Mouse (Mus musculus) layer of hippocampus, adult 9-11 months (tissue): ENCODE results near the gene Dapk3.
"Not testable (repeated sequence)": the region's sequence is repeated elsewhere in the genome, so short reads cannot be mapped to it uniquely, and the experiment has no call there.

Experiments used
- DNase-seq: peaks from one replicate; pipeline ENCODE4 v3.0.0; 2022

Dapk3 gene

GRCm38 (mm10) chr10:81201807-81202758, 19.3 kb downstream of the Dapk3 start, which contains the start of gene Nmrk2:
Gene Nmrk2 (minus strand): TSS chr10:81202051.
- no peak for DNase-seq

- DNase-seq = no peak
Measured at GRCm38 (mm10) chr10:81202978-81203720, 20.3 kb downstream of the Dapk3 start.

GRCm38 (mm10) chr10:81204137-81204536, 21.3 kb downstream of the Dapk3 start:
- DNase-seq = no peak

GRCm38 (mm10) chr10:81210154-81210553, 27.3 kb downstream of the Dapk3 start:
- DNase-seq = no peak

GRCm38 (mm10) chr10:81216260-81216659, 33.5 kb downstream of the Dapk3 start:
- DNase-seq = no peak

- DNase-seq = no peak
Measured at GRCm38 (mm10) chr10:81216810-81217209, 34.0 kb downstream of the Dapk3 start.

- DNase-seq = not testable (repeated sequence)
Measured at GRCm38 (mm10) chr10:81217267-81217666, 34.5 kb downstream of the Dapk3 start.

- DNase-seq = no peak
Measured at GRCm38 (mm10) chr10:81217964-81218363, 35.2 kb downstream of the Dapk3 start.

GRCm38 (mm10) chr10:81221402-81222015, 38.7 kb downstream of the Dapk3 start:
- DNase-seq = no peak

GRCm38 (mm10) chr10:81223731-81224130, 40.9 kb downstream of the Dapk3 start:
- DNase-seq = not testable (repeated sequence)

- no peak for DNase-seq
Measured at GRCm38 (mm10) chr10:81229735-81230437, 47.1 kb downstream of the Dapk3 start.

- DNase-seq = peak; percentile 90
Measured at GRCm38 (mm10) chr10:81230438-81231332, 47.9 kb downstream of the Dapk3 start, which contains the start of gene Atcay. Gene Atcay (minus strand): TSS chr10:81230833.

- DNase-seq = no peak
Measured at GRCm38 (mm10) chr10:81231436-81231835, 48.6 kb downstream of the Dapk3 start.

- peak; percentile 94 for DNase-seq
Measured at GRCm38 (mm10) chr10:81232580-81233225, 49.9 kb downstream of the Dapk3 start, which contains the start of gene Zfr2. Gene Zfr2 (plus strand): TSS chr10:81233155.

- DNase-seq = no peak
Measured at GRCm38 (mm10) chr10:81233226-81233585, 50.4 kb downstream of the Dapk3 start.

- DNase-seq = no peak
Measured at GRCm38 (mm10) chr10:81234206-81234605, 51.4 kb downstream of the Dapk3 start.

GRCm38 (mm10) chr10:81236471-81237268, 53.9 kb downstream of the Dapk3 start:
- no peak for DNase-seq

- no peak for DNase-seq
Measured at GRCm38 (mm10) chr10:81238618-81239017, 55.8 kb downstream of the Dapk3 start.

- DNase-seq = no peak
Measured at GRCm38 (mm10) chr10:81240876-81241275, 58.1 kb downstream of the Dapk3 start.

GRCm38 (mm10) chr10:81242021-81242420, 59.2 kb downstream of the Dapk3 start:
- no peak for DNase-seq
